In the genomic region with DNA sequence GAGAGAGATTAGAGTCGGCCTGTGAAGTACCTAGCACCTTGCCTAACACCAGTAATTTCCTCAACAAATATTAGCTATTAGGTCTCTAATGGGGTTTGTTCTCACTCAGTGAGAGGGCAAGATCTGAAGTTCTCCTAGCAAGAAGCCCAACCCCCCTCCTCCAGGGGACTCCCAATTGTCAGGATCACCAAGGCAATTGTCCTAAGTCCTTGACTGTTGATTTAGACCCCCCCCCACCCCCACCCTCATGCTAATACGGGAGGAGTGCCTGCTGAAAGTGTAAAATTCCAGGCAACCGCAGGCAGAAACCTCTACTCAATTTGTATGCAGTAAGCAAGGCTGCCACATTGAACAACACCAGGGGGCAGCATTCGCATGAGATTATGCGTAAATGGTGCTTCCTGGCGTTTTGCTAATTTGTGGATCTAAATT, we compare ENCODE assay signal across 9 mouse cellular contexts.
A peak's percentile ranks its signal among the peaks of the same experiment; 100 is the strongest.
DNase-seq lines count a peak whose midpoint lies in the region; ATAC-seq and TF ChIP-seq lines count a peak whose summit lies in the region.
"Had no signal": no experiment of that assay in that cellular context is flagged by ENCODE, and none has a peak within 500 bp of the region (broad histone marks: within the 10 kb centered on the region; RNA-seq: fewer than 3 reads in every experiment).

No protein-coding gene starts in this region.

- no peak overlapping the region for H3K4me3 ChIP-seq in hindbrain, embryonic 11.5 days (ENCODE audit: low read depth, low read length)
- H3K4me3 ChIP-seq in hindbrain, embryonic 16.5 days (ENCODE audit: low read length): no peak overlapping the region
- H3K4me3 ChIP-seq in CH12.LX (replicated peaks in 1 of 3; ENCODE audit: low read depth in 2 of 3, low read length in 2 of 3, poor library complexity in 1 of 3): no peak overlapping the region
- H3K4me3 ChIP-seq in limb, embryonic 12.5 days (replicated peaks): no peak overlapping the region
- H3K4me3 ChIP-seq: liver, embryonic 15.5 days had no signal

- TF ChIP-seq CTCF in CH12.LX (conservative IDR thresholded peaks at IDR 0.05 in 1 of 2, IDR thresholded peaks at IDR 0.05 in 1 of 2; ENCODE audit: low read depth in 2 of 2, low read length in 2 of 2): peak in 1 of 2 experiments; percentile 23; a peak in 1 of 4 replicates

- dilution Hi-C loops in CH12.LX (cut with MboI; ENCODE audit: extremely low pct_ligation_motif_present, extremely low pct_unique_long_range_greater_than_20kb, low sequenced_read_pairs): no loop called here

- peak; percentile 58 for DNase-seq in hindbrain, embryonic 11.5 days (ENCODE audit: low spot score)
- DNase-seq in CH12.LX (ENCODE audit: extremely low read depth): no peak
- DNase-seq in brain, adult 2 months (ENCODE audit: low read depth, low spot score): peak; percentile 28
- no peak for DNase-seq in urinary bladder, postnatal 10 days (ENCODE audit: low spot score)
- DNase-seq in thymus, postnatal 0 days (ENCODE audit: low spot score): no peak
- no peak for DNase-seq in urinary bladder, postnatal 25 days (ENCODE audit: low spot score)

- no peaks in the 10 kb centered on the region for H3K9me3 ChIP-seq in hindbrain, embryonic 11.5 days (ENCODE audit: control insufficient read depth, low read length)
- H3K9me3 ChIP-seq in hindbrain, embryonic 16.5 days (ENCODE audit: control insufficient read depth, low read length): no peaks in the 10 kb centered on the region
- peaks cover 49% of the 10 kb centered on the region for H3K9me3 ChIP-seq in CH12.LX (replicated peaks; ENCODE audit: low read length)
- H3K9me3 ChIP-seq in limb, embryonic 12.5 days: no peaks in the 10 kb centered on the region
- H3K9me3 ChIP-seq: liver, embryonic 15.5 days had no signal

- H3K4me2 ChIP-seq in hindbrain, embryonic 11.5 days (replicated peaks; ENCODE audit: low read depth, low read length): no peak overlapping the region
- no peak overlapping the region for H3K4me2 ChIP-seq in hindbrain, embryonic 16.5 days (ENCODE audit: low read length)
- no peak overlapping the region for H3K4me2 ChIP-seq in CH12.LX (ENCODE audit: insufficient read depth, low read depth, poor library complexity, severe bottlenecking)
- H3K4me2 ChIP-seq in limb, embryonic 12.5 days: 0 out of 2 replicates have a peak overlapping the region, but pooled peaks have one; percentile 16
- H3K4me2 ChIP-seq: liver, embryonic 15.5 days had no signal

- no peak for TF ChIP-seq POLR2A in CH12.LX (IDR thresholded peaks at IDR 0.05; ENCODE audit: low read depth, low read length)

- TF ChIP-seq RAD21 in CH12.LX (IDR thresholded peaks at IDR 0.05; ENCODE audit: low read depth, low read length): peak; percentile 4

- 10% methylated on average over 6 of the region's 6 CpGs for WGBS in hindbrain, embryonic 11.5 days
- 9% methylated on average over 6 of the region's 6 CpGs for WGBS in hindbrain, embryonic 16.5 days
- 7% methylated on average over 6 of the region's 6 CpGs for WGBS in limb, embryonic 12.5 days

- no peak overlapping the region for H3K9ac ChIP-seq in hindbrain, embryonic 11.5 days (ENCODE audit: low read depth, low read length)
- H3K9ac ChIP-seq in hindbrain, embryonic 16.5 days (ENCODE audit: low read depth, low read length): no peak overlapping the region
- no peak overlapping the region for H3K9ac ChIP-seq in CH12.LX (ENCODE audit: insufficient read depth, low read depth)
- H3K9ac ChIP-seq in limb, embryonic 12.5 days (replicated peaks): no peak overlapping the region
- H3K9ac ChIP-seq: liver, embryonic 15.5 days had no signal

- no peak for ATAC-seq in hindbrain, embryonic 11.5 days (ENCODE audit: low FRiP score)
- ATAC-seq in hindbrain, embryonic 16.5 days: no peak
- no peak for ATAC-seq in limb, embryonic 12.5 days (ENCODE audit: insufficient number of reproducible peaks, insufficient read depth, low FRiP score, low TSS enrichment, low read depth)

- no peak for TF ChIP-seq EP300 in CH12.LX (IDR thresholded peaks at IDR 0.05; ENCODE audit: low read length)

- H3K27me3 ChIP-seq in hindbrain, embryonic 11.5 days (ENCODE audit: control insufficient read depth, insufficient read depth, low read length): peaks cover 9% of the 10 kb centered on the region
- H3K27me3 ChIP-seq in hindbrain, embryonic 16.5 days (replicated peaks; ENCODE audit: control insufficient read depth, insufficient read depth, low read length): peaks cover 25% of the 10 kb centered on the region
- H3K27me3 ChIP-seq in CH12.LX (replicated peaks): no peaks in the 10 kb centered on the region
- peaks cover 44% of the 10 kb centered on the region for H3K27me3 ChIP-seq in limb, embryonic 12.5 days

- in situ Hi-C loops in CH12.LX (cut with MboI; ENCODE audit: low pct_ligation_motif_present, low pct_unique_long_range_greater_than_20kb, low sequenced_read_pairs): no loop called here

- H3K4me1 ChIP-seq in hindbrain, embryonic 11.5 days (replicated peaks; ENCODE audit: control insufficient read depth, insufficient read depth, low read length): no peaks in the 10 kb centered on the region
- H3K4me1 ChIP-seq in hindbrain, embryonic 16.5 days (ENCODE audit: control insufficient read depth, insufficient read depth, low read depth, low read length): no peaks in the 10 kb centered on the region
- H3K4me1 ChIP-seq in CH12.LX (ENCODE audit: control insufficient read depth in 1 of 2, insufficient read depth in 2 of 2): no peaks in the 10 kb centered on the region
- H3K4me1 ChIP-seq in limb, embryonic 12.5 days (replicated peaks): peaks cover 3% of the 10 kb centered on the region; the same call in 1 of the 2 replicates
- H3K4me1 ChIP-seq: liver, embryonic 15.5 days had no signal

- H3K27ac ChIP-seq in hindbrain, embryonic 11.5 days (ENCODE audit: low read depth, low read length): no peak overlapping the region
- H3K27ac ChIP-seq in hindbrain, embryonic 16.5 days (ENCODE audit: low read depth, low read length): no peak overlapping the region
- H3K27ac ChIP-seq in CH12.LX (ENCODE audit: insufficient read depth, low read depth): no peak overlapping the region
- no peak overlapping the region for H3K27ac ChIP-seq in limb, embryonic 12.5 days
- H3K27ac ChIP-seq: liver, embryonic 15.5 days had no signal

- no peaks in the 10 kb centered on the region for H3K79me2 ChIP-seq in CH12.LX (replicated peaks; ENCODE audit: control insufficient read depth, extremely low read depth, insufficient read depth, poor library complexity, severe bottlenecking)

- no peaks in the 10 kb centered on the region for H3K36me3 ChIP-seq in hindbrain, embryonic 11.5 days (ENCODE audit: control insufficient read depth, insufficient read depth, low read length)
- no peaks in the 10 kb centered on the region for H3K36me3 ChIP-seq in hindbrain, embryonic 16.5 days (ENCODE audit: control insufficient read depth, insufficient read depth, low read length)
- H3K36me3 ChIP-seq in CH12.LX (replicated peaks in 1 of 2; ENCODE audit: control insufficient read depth in 1 of 2, insufficient read depth in 1 of 2, low read length in 1 of 2): no peaks in the 10 kb centered on the region
- H3K36me3 ChIP-seq in limb, embryonic 12.5 days: no peaks in the 10 kb centered on the region
- H3K36me3 ChIP-seq: liver, embryonic 15.5 days had no signal

TF ChIP-seq in CH12.LX, 34 proteins besides CTCF, POLR2A, EP300 and RAD21:
- TF ChIP-seq TBP (conservative IDR thresholded peaks at IDR 0.05; ENCODE audit: low read depth, low read length) (no peak), SMC3 (IDR thresholded peaks at IDR 0.05; ENCODE audit: low read depth, low read length) (0 out of 2 replicates have a peak, but pooled peaks have one; percentile 4)

Comparison
In these comparisons a context has a peak if more than half of its experiments do, and no peak if none do; other contexts are left out.
1. DNase-seq: peak in hindbrain, embryonic 11.5 days (single experiment) and brain, adult 2 months (single experiment); none in CH12.LX (single experiment), urinary bladder, postnatal 10 days (single experiment), thymus, postnatal 0 days (single experiment) and urinary bladder, postnatal 25 days (single experiment).